Mouse (Mus musculus) heart, postnatal 0 days (tissue): Measurements from ENCODE around the gene Trak1.

Experiments
- CTCF ChIP-seq: IDR thresholded peaks from 2 replicates; pipeline ENCODE4 v1.5.1; 2016; ENCODE audit warnings: antibody characterized with exemption, control low read depth, low read depth
- EP300 ChIP-seq: IDR thresholded peaks from 2 replicates; pipeline ENCODE4 v1.6.1; 2016; ENCODE audit warnings: antibody characterized with exemption, low read depth

DNA sequence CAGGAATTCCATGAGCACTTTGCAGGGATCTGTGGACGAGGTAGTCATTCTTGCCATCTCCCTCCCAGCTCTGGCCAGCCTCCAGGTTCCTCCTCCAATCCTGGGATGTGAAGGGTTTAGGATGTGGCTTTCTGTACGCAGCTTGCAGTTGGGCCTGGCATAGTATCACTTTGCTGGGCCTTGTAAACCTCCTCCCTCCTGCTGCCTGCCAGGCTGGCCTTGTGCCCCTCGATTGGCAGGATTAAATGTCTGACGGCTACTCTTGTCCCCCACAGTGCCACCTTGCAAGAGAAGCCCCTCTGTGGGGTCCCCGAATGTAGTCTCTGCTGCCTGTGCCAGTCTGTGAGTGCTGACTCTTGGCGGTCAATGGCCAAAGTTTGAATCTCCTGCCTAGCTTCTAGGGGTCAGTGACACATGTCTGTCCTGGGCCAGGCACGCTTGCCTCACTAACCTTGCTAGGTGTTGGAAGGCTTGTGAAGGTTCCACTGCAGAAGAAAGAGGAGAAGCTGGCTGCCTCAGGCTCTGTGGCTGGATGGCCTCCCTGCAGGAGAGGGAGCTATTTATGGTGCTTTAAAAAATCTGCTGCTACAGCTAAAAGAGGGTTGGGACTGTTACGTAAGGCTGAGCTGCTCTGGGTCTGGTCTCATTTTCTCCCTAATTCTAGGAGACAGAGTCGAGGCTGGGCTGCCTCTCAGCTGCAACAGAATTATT, 58.3 kb downstream of the Trak1 start:
- TF ChIP-seq EP300 = no peak
- peak; percentile 10; the same call in 1 of the 2 replicates for TF ChIP-seq CTCF
